Mouse (Mus musculus) thymus, postnatal 14 days (tissue): ENCODE data around the gene Tmem129.

Experiments
- DNase-seq: peaks from one replicate; pipeline ENCODE4 v3.0.0; 2021

Gene Tmem129

GRCm38 (mm10) chr5:33657787-33658663 lies at the start of gene Tmem129, which contains the start of gene Tacc3:
TSS of gene Tmem129 (minus strand) at chr5:33658416.
TSS of gene Tacc3 (plus strand) at chr5:33658128.
- peak; percentile 96 for DNase-seq

GRCm38 (mm10) chr5:33707163-33707562 lies 48.9 kb upstream of the Tmem129 start:
- no peak for DNase-seq

GRCm38 (mm10) chr5:33706350-33706629 lies 48.1 kb upstream of the Tmem129 start:
- DNase-seq = no peak

DNA sequence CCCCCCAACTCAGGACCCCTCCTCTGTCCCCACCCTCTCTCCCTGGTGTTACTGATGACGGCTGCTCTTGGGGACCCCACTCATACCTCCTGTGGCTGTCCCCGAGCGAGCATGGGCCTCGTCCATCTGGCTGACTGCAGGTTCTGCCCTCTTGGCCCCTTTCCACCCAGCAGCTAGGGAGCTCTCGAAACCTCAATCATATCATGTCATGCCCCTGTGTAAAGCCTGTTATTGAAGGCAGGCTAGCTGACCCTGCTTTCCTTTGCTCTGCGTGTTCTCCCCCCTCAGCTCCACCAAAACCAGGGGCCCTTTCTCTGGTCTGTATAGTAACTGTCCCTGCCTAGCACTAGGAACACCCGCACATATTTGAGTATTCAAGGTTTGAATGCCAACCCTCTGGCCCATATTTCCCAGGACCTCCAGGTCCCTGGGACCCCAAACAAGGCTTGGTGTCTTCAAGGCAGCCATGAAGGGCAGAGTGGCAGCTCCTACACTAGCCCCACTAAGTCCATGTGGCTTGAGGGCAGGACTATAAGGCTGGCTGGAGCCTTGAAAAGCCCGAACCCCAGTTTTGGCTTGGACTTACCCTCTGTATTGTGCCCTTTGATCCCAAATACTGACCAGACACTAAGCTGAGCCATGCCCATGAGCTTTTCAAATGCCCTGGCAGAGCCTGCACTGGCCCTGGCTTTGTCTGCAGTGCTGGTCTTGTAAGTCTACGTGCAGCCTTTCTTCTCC lies 47.6 kb upstream of the Tmem129 start:
- no peak for DNase-seq

DNA sequence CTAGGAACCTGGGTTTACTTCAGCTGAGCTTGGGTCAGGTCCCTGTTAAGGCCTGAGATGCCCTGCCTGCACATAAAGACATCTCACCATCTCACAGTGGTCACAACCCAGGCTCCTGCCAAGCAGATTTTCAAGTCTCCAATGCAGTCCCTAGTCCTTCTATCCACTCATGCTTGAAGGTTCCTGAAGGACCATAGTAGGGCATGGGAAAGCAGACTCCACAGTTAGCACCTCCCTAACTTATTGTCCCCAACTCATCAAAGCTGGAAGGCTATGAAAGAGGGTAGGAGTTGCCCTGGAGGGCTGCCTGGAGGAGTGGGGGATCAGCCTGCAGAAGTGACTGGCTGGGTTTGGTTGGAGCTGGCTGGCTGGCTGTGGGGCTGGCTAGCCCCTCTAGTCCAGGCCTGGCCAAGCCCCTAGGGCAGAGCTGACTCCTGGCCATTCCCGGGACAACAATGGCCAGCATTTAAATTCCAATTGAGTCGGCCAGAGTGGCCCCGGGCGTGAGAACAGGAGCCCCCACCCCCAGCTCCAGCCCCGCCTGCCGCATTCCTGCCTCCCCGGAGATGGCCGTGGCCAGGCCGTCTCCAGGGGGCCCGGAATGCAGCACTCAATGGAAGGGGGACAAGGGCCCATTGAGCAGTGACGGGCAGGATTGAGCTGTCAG lies 46.9 kb upstream of the Tmem129 start:
- no peak for DNase-seq

DNA sequence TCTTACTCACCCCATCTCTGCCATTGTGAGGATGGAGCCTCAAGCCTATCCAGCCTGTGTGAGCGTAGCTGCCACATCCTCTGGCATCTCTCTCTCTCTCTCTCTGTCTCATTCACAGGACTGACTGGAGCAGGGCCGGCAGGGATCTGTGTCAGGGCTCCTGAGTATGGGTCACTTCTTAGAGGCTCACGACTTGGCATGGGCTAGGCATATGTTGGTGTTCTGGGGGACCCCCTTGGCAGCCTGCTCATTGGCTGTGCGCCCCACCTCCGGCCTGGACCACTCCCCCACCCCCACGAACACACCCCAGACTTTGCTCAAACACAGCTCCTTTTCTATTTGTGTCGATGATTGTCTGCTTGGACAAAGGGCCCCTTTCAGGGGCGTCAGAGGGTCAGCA lies 45.8 kb upstream of the Tmem129 start:
- no peak for DNase-seq

- DNase-seq = no peak
Measured at GRCm38 (mm10) chr5:33701832-33702231, 43.6 kb upstream of the Tmem129 start.

DNA sequence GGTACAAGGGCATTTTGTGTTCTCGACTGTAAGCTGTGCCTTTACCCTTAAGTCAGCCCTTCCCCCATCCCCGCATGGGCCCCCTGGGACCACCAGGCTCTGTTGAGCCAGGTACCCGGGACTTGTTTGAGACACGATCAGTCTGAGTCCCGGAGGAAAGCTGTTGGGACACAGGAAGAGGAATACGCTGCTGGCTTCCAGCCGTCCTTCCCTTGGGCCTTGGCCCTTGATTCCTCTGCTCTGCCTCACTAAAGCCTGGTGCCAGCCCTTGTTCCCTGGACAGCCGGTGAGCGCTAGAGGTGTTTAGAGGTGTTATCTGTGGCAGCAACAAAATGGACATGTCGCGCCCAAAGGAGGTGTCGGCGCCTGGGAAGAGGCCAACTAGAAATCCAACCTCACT lies 41.8 kb upstream of the Tmem129 start:
- no peak for DNase-seq

GRCm38 (mm10) chr5:33698669-33699068 lies 40.5 kb upstream of the Tmem129 start:
- DNase-seq = no peak

DNA sequence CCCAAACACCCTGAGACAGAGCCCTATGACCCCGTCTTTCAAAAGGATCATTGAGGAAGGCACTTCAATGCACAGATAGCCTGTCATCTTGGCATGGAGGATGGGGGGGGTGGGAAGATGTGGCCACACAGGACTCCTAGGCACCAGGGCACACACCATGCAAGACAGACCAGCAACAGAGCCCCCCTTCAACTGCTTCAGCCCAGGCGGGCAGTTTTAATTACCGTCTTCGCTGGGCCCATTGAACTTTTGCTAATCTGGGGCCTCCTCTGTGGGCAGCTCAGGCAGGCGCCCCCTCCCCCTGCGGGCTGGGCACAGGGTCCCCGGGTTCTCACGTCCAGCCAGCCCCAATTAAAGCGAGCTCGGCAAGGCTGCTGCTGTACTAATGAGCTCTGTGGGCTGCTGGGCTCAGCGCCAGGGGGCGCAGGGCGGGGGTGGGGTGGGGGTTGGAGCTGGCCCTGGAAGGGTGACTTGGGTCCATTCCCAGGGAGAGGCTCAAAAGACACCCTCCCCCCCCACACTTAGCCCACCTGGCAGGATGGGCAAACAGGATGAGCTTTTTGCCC lies 39.8 kb upstream of the Tmem129 start:
- DNase-seq = no peak

- DNase-seq = no peak
Measured at GRCm38 (mm10) chr5:33697534-33697933, 39.3 kb upstream of the Tmem129 start.

- no peak for DNase-seq
Measured at GRCm38 (mm10) chr5:33696430-33696829, 38.2 kb upstream of the Tmem129 start.

DNA sequence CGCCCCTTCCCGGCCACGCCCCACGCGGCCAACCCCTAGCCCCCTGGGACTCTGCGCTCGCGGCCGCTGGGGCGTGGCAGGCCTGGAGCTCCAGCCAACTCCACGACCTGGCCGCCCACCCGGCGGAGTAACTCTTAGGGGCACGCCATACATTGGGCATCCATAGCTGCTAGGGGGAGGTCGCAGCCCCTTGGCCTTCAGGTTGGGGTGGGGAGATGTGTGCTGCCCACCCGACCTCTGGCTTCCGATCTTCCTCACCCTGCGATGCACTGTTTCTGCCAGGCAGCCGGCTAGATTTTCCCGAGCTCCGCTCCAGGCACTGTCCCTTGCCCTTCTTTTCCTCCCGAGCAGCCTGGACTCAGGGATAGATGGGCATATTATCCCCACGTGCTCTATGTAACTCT lies 37.5 kb upstream of the Tmem129 start:
- no peak for DNase-seq

- no peak for DNase-seq
Measured at GRCm38 (mm10) chr5:33694848-33695717, 36.9 kb upstream of the Tmem129 start.

DNA sequence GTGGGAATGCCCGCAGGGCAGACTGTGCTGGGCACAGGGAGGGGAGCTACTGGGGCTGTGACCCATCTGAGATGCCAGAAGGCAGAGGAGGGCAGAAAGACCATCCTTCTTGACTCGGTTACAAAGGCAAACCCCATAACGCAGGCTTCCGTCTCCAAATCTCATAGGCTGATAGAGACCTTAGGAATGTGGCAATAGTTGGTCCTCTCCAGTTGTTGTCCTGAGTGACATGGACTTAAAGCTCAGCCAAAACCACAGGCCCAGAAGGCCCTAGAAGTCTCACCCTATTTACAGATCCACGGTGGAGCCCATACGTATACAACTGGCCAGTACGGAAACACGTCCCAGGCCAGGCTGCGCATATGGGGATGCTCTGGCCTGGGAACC lies 36.2 kb upstream of the Tmem129 start:
- DNase-seq = no peak

DNA sequence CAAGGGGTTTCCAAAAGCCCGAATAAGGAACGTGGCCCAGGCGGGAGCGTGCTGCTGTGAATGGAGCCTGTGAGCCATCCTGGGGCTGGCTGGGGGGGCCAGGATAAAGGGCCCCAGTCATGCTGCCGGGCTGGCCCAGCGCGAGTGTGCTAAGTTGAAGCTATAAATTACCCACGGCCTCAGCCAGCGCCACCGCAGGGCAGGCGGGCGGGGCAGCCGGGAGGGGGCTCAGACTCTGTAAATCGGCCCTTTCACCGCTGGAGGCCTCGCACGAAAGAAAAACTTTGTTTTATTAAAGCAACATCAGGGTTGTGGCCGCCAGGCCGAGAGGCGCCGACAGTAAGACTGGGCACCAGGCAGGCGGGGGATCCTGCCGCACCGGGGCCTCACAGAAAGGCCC lies 34.2 kb upstream of the Tmem129 start:
- no peak for DNase-seq

DNA sequence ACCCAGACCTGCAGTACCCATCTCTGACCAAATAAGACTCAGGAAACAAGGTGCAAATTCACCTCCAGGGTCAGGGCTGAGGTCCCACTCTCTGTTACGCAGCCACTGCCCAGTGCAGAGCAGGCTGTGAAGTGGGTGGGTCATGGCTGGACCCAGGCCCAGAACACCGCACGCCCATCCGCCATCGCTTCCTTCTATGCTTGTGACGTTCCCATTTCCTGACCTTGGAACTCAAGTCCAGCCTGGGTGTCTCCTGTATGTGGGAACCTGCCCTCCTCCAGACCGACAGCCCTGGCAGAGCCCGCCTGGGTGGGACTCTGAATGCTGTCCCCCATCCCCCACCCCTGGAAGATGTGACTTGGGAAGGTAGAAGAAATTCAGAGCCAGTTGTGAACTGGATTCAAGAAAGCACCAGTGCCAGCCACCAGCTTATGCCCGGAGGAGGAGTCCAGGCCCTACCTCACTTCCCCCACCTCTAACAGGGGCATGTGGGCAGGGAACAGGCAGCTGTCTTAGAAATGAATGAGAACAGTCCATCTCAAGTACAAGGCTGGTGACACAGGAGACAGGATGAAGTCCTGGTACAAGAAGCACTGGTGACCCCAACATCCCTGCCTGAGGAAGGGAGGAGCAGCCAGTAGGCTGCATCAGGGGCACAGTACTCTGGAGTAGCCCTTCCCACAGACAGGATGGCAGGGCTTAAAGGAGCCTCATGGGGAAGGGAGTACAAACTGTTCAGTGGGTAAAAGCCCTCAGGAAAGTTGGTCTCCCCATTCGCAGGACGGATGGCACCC lies 31.8 kb upstream of the Tmem129 start:
- no peak for DNase-seq

DNA sequence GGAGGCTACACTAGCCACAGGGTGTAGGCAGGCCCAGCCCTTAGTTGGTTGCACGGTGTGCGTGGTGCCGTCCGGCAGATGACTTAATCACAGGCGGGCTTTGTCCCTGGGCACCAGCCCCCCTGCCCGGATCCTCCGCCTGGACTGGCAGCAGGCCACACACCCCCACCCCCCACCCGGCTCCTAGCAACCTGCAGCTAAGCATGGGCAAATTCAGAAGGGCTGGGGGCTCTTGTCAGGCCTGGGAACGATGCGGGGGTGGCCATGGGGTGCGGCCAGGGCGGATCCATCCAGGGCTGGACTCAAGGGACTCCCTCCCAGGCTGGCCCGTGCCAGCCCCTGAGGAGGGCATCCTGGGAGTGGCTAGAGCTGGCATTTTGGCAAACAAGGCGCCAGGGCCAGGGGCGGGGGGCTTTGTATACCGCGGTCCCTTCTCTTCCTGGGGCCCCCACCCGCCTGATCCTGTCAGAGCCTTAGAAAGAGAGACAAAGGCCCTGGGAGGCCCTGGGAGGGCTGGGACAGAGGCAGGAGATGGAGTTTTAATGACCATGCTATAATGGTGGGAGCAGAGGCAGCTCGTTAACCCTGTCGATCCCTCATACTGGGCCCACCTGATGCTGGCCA lies 31.1 kb upstream of the Tmem129 start:
- DNase-seq = no peak

DNA sequence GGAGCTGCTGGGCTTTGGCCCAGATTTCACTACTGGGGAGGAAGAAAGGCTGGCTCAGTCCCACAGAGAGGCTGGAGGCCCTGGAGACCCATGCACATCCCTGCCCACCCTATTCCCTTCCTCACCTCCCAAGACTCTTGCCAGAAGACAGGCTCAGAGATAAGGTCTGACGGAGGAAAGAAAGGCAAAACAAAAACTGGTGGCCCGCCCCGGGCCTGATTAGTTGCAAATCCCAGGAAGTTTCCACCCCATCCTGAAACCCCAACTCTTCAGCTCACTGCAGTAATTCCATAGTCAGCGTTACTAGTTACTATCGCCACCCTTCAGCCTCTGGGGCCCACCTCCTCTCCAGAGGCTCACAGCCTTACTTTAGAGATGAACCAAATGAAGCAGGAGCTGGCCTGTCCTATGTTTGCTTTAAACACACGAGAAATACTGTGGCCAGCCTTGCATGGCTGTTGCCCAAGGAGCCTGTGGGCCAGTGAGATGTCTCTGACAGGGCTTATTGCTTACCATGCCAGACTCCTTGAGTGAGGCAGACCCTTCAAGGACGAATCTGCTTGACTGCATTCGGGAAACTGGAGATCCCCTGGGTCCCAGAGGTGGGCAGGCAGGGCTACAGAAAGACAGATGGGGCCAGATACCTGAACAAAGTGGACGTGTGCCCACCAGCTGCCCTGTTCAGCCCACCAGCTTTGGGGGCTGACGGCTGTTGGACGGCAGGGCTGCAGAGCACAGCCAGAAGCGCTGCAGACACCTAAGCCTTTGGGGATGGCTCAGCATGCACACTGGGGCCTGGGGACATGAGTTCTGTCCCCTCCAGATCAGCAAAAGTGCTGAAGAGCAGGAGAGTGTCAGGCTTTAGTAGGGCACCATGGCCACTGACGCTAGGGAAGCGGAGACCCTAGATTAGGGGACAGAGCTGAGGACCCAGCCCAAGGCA lies 30.3 kb upstream of the Tmem129 start:
- no peak for DNase-seq

DNA sequence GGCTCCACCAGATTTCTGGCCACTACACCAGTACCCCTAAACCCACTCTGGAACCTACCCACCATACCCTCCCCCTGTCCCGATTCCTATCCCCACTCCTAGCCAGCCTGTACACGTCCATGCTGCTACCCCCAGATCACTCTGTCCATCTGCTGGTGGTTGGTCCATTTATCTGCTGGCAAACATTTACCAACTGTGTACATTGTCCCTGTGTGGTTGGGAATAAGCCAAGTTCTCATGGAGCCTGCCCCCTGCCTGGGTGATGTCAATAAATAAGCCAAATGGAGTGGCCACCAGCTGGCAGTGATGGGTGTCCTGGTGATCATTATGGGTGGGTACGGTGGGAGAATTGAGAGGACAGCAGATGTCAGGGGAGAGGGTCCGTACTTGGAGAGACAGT lies 28.9 kb upstream of the Tmem129 start:
- no peak for DNase-seq
